Mouse (Mus musculus): ENCODE data around the gene Prmt8. TPM values are rescaled to one million over a fixed set of nuclear protein-coding genes. Genes with fewer than 3 reads are reported as not detected.

Gene Prmt8
- polyA plus RNA-seq, 1 experiment from 2014 or later = not detected

DNA sequence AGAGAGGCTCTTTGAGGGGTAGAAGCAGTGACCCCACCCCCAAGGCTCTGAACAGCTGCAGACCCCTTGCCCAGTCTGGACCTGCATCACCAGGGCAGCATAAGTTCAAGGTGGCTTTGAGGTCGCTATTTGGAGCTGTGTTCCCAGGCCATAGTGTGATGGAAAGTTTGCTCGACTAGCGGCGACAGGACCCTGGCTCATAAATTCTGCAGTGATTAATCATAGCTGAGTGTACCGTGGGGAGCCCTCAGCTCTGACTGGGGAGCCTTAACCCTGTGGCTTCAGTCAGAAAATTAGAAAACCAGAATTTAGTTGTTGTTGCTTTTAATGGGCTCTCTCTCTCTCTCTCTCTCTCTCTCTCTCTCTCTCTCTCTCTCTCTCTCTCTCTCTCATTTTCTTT lies 54.4 kb downstream of the Prmt8 start:
- H3K9ac ChIP-seq (replicated peaks; ENCODE audit: low read length) = no peak overlapping the region
- no peak overlapping the region for H3K27ac ChIP-seq (ENCODE audit: low read length)
- peaks cover 13% of the 10 kb centered on the region; the same call in 1 of the 2 replicates for H3K4me1 ChIP-seq (ENCODE audit: insufficient read depth, low read length)
- no peak overlapping the region for H3K4me2 ChIP-seq (replicated peaks; ENCODE audit: low read depth, low read length)
- H3K36me3 ChIP-seq (ENCODE audit: insufficient read depth, low read length) = no peaks in the 10 kb centered on the region
- no peak for ATAC-seq (ENCODE audit: low FRiP score, low TSS enrichment)
- H3K27me3 ChIP-seq (ENCODE audit: insufficient read depth, low read length) = 0 out of 2 replicates have a peak, but pooled peaks cover 2% of the 10 kb centered on the region
- 26% methylated on average over 5 of the region's 5 CpGs for WGBS
- no peaks in the 10 kb centered on the region for H3K9me3 ChIP-seq (ENCODE audit: low read length)
- H3K4me3 ChIP-seq (ENCODE audit: low read length) = no peak overlapping the region

DNA sequence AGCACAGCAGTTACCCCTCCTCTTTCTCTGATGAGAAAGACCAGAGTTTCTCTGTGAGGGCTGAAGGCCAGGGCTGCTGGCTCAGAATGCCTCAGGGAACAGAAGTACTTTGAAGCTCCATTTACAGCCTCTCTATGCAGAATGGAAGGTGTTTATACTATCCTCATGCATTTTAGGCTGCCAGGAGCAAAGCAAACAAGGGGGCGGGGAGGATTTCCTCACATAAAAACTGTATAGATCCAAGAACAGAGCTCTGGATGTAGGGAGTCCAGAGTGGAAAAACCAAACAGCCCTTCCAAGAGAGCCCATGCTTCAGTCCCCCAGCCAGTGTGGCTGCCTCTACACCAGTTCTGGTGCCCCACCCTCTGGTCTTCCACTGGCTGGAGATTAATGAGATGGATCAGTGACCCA lies 61.0 kb downstream of the Prmt8 start:
- no peak overlapping the region for H3K4me3 ChIP-seq (ENCODE audit: low read length)
- no peaks in the 10 kb centered on the region for H3K36me3 ChIP-seq (ENCODE audit: insufficient read depth, low read length)
- 10% methylated on average over 1 of the region's 1 CpGs for WGBS
- no peak overlapping the region for H3K27ac ChIP-seq (ENCODE audit: low read length)
- H3K9ac ChIP-seq (replicated peaks; ENCODE audit: low read length) = no peak overlapping the region
- H3K9me3 ChIP-seq (ENCODE audit: low read length) = no peaks in the 10 kb centered on the region
- H3K4me1 ChIP-seq (ENCODE audit: insufficient read depth, low read length) = peaks cover 9% of the 10 kb centered on the region
- no peaks in the 10 kb centered on the region for H3K27me3 ChIP-seq (ENCODE audit: insufficient read depth, low read length)
- H3K4me2 ChIP-seq (replicated peaks; ENCODE audit: low read depth, low read length) = no peak overlapping the region
- peak; percentile 69; the same call in 1 of the 2 replicates for ATAC-seq (ENCODE audit: low FRiP score, low TSS enrichment)

GRCm38 (mm10) chr6:127701036-127701783 lies 68.1 kb downstream of the Prmt8 start:
- Histone ChIP-seq H3K4me3 (ENCODE audit: low read length) (no peak overlapping the region), H3K4me1 (ENCODE audit: insufficient read depth, low read length) (no peaks in the 10 kb centered on the region), H3K9me3 (ENCODE audit: low read length) (no peaks in the 10 kb centered on the region), H3K27ac (ENCODE audit: low read length) (no peak overlapping the region), H3K36me3 (ENCODE audit: insufficient read depth, low read length) (no peaks in the 10 kb centered on the region), H3K4me2 (replicated peaks; ENCODE audit: low read depth, low read length) (no peak overlapping the region), H3K9ac (replicated peaks; ENCODE audit: low read length) (no peak overlapping the region), H3K27me3 (ENCODE audit: insufficient read depth, low read length) (no peaks in the 10 kb centered on the region)
- 43% methylated on average over 11 of the region's 11 CpGs for WGBS
- ATAC-seq (ENCODE audit: low FRiP score, low TSS enrichment) = no peak

DNA sequence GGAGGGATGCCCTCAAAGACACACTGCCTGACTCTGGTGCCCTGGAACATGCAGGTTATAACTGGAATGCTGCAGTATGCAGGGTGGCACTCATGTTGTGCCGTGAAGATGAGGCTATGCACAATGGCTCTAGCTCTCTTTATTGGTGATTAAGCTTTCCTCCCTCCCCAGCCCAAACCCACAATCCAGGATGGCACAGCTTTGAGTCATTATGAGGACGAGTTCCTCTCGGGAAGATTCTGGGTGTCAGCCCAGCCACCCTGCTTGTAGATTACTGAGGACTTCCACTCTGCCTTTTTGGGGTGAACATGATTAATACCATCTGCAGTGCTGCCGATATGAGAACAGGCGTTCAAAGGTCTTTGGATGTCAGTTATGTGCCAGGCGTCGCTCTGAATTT lies 75.6 kb downstream of the Prmt8 start:
- 88% methylated on average over 7 of the region's 7 CpGs for WGBS
- no peaks in the 10 kb centered on the region for H3K36me3 ChIP-seq (ENCODE audit: insufficient read depth, low read length)
- H3K9ac ChIP-seq (replicated peaks; ENCODE audit: low read length) = no peak overlapping the region
- no peaks in the 10 kb centered on the region for H3K4me1 ChIP-seq (ENCODE audit: insufficient read depth, low read length)
- ATAC-seq (ENCODE audit: low FRiP score, low TSS enrichment) = no peak
- no peaks in the 10 kb centered on the region for H3K27me3 ChIP-seq (ENCODE audit: insufficient read depth, low read length)
- no peak overlapping the region for H3K27ac ChIP-seq (ENCODE audit: low read length)
- H3K4me2 ChIP-seq (replicated peaks; ENCODE audit: low read depth, low read length) = no peak overlapping the region
- no peak overlapping the region for H3K4me3 ChIP-seq (ENCODE audit: low read length)
- no peaks in the 10 kb centered on the region for H3K9me3 ChIP-seq (ENCODE audit: low read length)

DNA sequence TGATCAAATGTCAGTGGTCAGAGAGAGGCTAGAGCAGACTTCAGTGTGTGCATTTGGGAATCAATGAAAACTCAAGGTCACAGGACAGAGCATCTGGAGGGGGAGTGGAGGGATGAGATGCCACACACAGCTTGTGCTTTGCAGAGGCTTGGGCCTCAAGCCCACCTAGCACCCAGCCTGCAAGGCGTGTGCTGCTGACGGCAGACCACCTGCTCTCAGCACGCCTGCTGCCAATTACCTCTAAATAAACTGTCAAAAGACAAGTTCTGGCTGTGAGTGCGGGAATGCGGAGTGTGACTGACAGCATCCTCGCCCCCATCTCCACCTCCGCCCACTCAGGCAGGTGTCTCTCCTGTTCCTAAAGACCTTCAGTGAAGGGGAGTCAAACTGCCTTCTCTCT lies 77.0 kb downstream of the Prmt8 start:
- Histone ChIP-seq H3K9ac (replicated peaks; ENCODE audit: low read length) (no peak overlapping the region), H3K4me3 (ENCODE audit: low read length) (no peak overlapping the region), H3K27ac (ENCODE audit: low read length) (no peak overlapping the region), H3K4me2 (replicated peaks; ENCODE audit: low read depth, low read length) (no peak overlapping the region), H3K27me3 (ENCODE audit: insufficient read depth, low read length) (no peaks in the 10 kb centered on the region), H3K9me3 (ENCODE audit: low read length) (no peaks in the 10 kb centered on the region), H3K4me1 (ENCODE audit: insufficient read depth, low read length) (no peaks in the 10 kb centered on the region), H3K36me3 (ENCODE audit: insufficient read depth, low read length) (no peaks in the 10 kb centered on the region)
- ATAC-seq (ENCODE audit: low FRiP score, low TSS enrichment) = no peak
- WGBS = 54% methylated on average over 7 of the region's 7 CpGs

DNA sequence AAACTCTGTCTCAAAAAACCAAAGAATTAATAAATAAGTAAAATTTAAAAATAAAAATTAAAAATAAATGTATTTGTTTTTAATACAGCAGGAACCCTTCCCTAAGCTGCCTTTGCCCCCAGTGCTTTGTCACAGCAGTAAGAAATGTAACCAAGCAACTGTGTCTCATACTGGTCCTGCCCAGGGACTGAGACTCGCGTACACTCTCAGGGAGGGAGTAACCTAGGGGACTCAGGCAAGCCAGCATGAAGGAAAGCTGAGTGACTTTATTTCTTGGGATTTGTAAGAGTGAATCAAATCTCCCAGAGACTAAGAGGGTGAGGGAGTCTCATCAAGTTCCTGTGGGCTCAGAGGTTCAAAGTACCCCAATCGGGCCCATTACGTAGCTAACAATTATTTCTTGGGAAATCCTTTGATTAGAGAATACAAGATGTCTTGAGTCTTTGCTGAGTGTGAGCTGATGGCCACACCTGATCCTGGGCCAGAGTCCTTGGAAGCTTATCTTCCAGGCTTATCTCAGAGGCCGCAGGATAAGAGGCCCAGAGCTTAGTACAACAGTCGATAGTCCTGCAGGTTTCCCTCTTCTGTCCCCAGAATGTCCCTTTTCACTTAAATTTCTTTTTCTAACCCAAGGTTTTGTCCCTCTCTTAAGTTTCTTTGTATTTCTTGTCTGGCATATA lies 82.0 kb downstream of the Prmt8 start:
- H3K4me2 ChIP-seq (replicated peaks; ENCODE audit: low read depth, low read length) = no peak overlapping the region
- no peaks in the 10 kb centered on the region for H3K36me3 ChIP-seq (ENCODE audit: insufficient read depth, low read length)
- H3K9ac ChIP-seq (replicated peaks; ENCODE audit: low read length) = no peak overlapping the region
- H3K4me3 ChIP-seq (ENCODE audit: low read length) = no peak overlapping the region
- no peaks in the 10 kb centered on the region for H3K4me1 ChIP-seq (ENCODE audit: insufficient read depth, low read length)
- H3K9me3 ChIP-seq (ENCODE audit: low read length) = no peaks in the 10 kb centered on the region
- WGBS = 85% methylated on average over 6 of the region's 6 CpGs
- H3K27me3 ChIP-seq (ENCODE audit: insufficient read depth, low read length) = 0 out of 2 replicates have a peak, but pooled peaks cover 3% of the 10 kb centered on the region
- no peak overlapping the region for H3K27ac ChIP-seq (ENCODE audit: low read length)
- ATAC-seq (ENCODE audit: low FRiP score, low TSS enrichment) = no peak

DNA sequence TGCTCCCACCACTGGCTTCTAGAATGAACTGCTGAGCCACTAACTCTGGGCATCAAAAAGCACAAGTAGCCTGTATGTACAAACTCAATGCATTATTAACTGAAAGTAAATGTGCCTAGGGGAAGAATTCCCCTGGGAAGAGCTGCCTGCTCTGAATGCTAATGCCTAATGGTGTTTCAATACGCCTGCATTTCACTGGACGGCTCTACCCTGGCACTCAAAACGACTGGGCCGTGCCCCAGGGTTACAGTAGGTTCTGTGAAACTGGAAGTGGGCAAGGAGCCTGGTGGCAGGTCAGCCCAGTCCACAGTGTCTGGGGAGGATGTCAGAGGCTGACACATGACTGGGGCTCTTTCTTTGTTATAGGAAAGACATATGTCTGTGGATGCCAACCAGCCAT lies 84.3 kb downstream of the Prmt8 start:
- Histone ChIP-seq H3K4me1 (ENCODE audit: insufficient read depth, low read length) (no peaks in the 10 kb centered on the region), H3K9ac (replicated peaks; ENCODE audit: low read length) (no peak overlapping the region), H3K36me3 (ENCODE audit: insufficient read depth, low read length) (no peaks in the 10 kb centered on the region), H3K4me2 (replicated peaks; ENCODE audit: low read depth, low read length) (no peak overlapping the region), H3K4me3 (ENCODE audit: low read length) (no peak overlapping the region), H3K27ac (ENCODE audit: low read length) (no peak overlapping the region), H3K9me3 (ENCODE audit: low read length) (no peaks in the 10 kb centered on the region), H3K27me3 (ENCODE audit: insufficient read depth, low read length) (0 out of 2 replicates have a peak, but pooled peaks cover 3% of the 10 kb centered on the region)
- 75% methylated on average over 4 of the region's 4 CpGs for WGBS
- no peak for ATAC-seq (ENCODE audit: low FRiP score, low TSS enrichment)

DNA sequence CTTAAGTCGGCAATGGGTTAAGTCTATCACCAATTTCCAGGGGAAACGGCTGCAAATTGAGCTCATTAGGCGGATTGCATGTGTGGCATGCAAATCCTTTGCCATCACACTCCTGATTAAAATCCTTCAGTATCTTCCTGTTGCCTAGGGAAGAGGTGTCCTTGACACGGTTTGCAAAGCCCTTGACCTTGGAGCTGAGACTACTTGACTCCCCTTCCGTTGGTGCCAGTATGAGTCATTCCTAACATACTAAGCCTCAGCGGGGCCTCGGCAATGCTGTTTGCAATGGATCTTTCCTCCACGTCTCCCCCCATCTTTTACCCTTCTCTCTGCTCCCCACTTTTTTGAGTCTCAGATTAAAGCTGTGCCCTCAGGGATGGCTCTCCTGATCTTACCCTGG lies 85.7 kb downstream of the Prmt8 start:
- Histone ChIP-seq H3K36me3 (ENCODE audit: insufficient read depth, low read length) (no peaks in the 10 kb centered on the region), H3K27me3 (ENCODE audit: insufficient read depth, low read length) (0 out of 2 replicates have a peak, but pooled peaks cover 3% of the 10 kb centered on the region), H3K9me3 (ENCODE audit: low read length) (no peaks in the 10 kb centered on the region), H3K4me1 (ENCODE audit: insufficient read depth, low read length) (no peaks in the 10 kb centered on the region), H3K4me3 (ENCODE audit: low read length) (no peak overlapping the region), H3K27ac (ENCODE audit: low read length) (no peak overlapping the region), H3K9ac (replicated peaks; ENCODE audit: low read length) (no peak overlapping the region), H3K4me2 (replicated peaks; ENCODE audit: low read depth, low read length) (no peak overlapping the region)
- WGBS = 63% methylated on average over 8 of the region's 8 CpGs
- ATAC-seq (ENCODE audit: low FRiP score, low TSS enrichment) = no peak

- H3K27me3 ChIP-seq (ENCODE audit: insufficient read depth, low read length) = 0 out of 2 replicates have a peak, but pooled peaks cover 3% of the 10 kb centered on the region
- H3K4me2 ChIP-seq (replicated peaks; ENCODE audit: low read depth, low read length) = no peak overlapping the region
- ATAC-seq (ENCODE audit: low FRiP score, low TSS enrichment) = peak; percentile 57; the same call in 1 of the 2 replicates
- no peaks in the 10 kb centered on the region for H3K36me3 ChIP-seq (ENCODE audit: insufficient read depth, low read length)
- no peaks in the 10 kb centered on the region for H3K9me3 ChIP-seq (ENCODE audit: low read length)
- H3K4me3 ChIP-seq (ENCODE audit: low read length) = no peak overlapping the region
- H3K27ac ChIP-seq (ENCODE audit: low read length) = no peak overlapping the region
- H3K4me1 ChIP-seq (ENCODE audit: insufficient read depth, low read length) = no peaks in the 10 kb centered on the region
- H3K9ac ChIP-seq (replicated peaks; ENCODE audit: low read length) = no peak overlapping the region
- WGBS = 76% methylated on average over 7 of the region's 7 CpGs
Measured at GRCm38 (mm10) chr6:127680784-127681183, 88.5 kb downstream of the Prmt8 start.

GRCm38 (mm10) chr6:127678998-127679397 lies 90.3 kb downstream of the Prmt8 start:
- no peak overlapping the region for H3K9ac ChIP-seq (replicated peaks; ENCODE audit: low read length)
- H3K4me1 ChIP-seq (ENCODE audit: insufficient read depth, low read length) = no peaks in the 10 kb centered on the region
- H3K9me3 ChIP-seq (ENCODE audit: low read length) = no peaks in the 10 kb centered on the region
- no peak overlapping the region for H3K4me2 ChIP-seq (replicated peaks; ENCODE audit: low read depth, low read length)
- WGBS = 80% methylated on average over 3 of the region's 3 CpGs
- 0 out of 2 replicates have a peak, but pooled peaks cover 3% of the 10 kb centered on the region for H3K27me3 ChIP-seq (ENCODE audit: insufficient read depth, low read length)
- no peak overlapping the region for H3K4me3 ChIP-seq (ENCODE audit: low read length)
- ATAC-seq (ENCODE audit: low FRiP score, low TSS enrichment) = no peak
- H3K27ac ChIP-seq (ENCODE audit: low read length) = no peak overlapping the region
- no peaks in the 10 kb centered on the region for H3K36me3 ChIP-seq (ENCODE audit: insufficient read depth, low read length)

Measured in kidney, embryonic 16.5 days (tissue).